Mouse (Mus musculus) left cerebral cortex, adult 2 months (tissue): ENCODE measurements at regions not wholly inside any gene's neighbourhood (a gene's known extent, or its start where the extent isn't known, plus 50 kb on each side); places are given as distances from the start of the nearest gene placed in this dataset.

Experiments used
- DNase-seq, 2 experiments: peaks; one replicate each; pipeline ENCODE4 v3.0.0; 2021 to 2022; ENCODE audit warnings: low spot score in 2 of 2, mixed read lengths in 1 of 2; ENCODE audit errors: extremely low spot score in 1 of 2
- H3K27ac ChIP-seq: fragments of 200-600 bp; 2 replicates; pipeline ENCODE4 v1.8.1; 2022
- H3K4me3 ChIP-seq: fragments of 200-600 bp; 2 replicates; pipeline ENCODE4 v1.8.1; 2022
- CTCF ChIP-seq: fragments of 200-600 bp; IDR thresholded peaks from 2 replicates; pipeline ENCODE4 v1.8.1; 2022; ENCODE audit warnings: antibody characterized with exemption, mild to moderate bottlenecking, moderate library complexity
- intact Hi-C: fragments of 180-260 bp; cut with DNase I; formaldehyde crosslinking; loops from one replicate; pipeline ENCODE4 v1.15.1; 2025

DNA sequence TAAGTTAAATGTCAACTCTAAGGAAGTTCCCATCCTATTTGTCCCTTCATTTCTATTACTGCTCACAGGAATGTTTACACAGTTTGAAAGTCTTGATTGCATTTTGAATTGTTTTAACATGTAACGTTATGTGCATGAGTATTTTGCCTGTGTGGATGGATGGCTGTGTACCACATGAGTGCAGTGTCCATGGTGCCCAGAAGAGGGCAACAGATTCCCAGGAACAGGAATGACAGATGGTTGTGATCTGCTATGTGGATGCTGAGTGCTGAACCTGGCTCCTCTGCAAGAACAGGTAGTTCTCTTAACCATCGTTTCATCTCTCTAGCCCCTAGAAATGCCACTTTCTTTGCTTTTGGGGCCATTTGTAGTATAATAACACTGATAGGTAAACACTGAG lies 597.9 kb upstream of the Zwint start:
- no peak; the same call in 1 of the 2 replicates for TF ChIP-seq CTCF
- Histone ChIP-seq H3K27ac (no peak overlapping the region), H3K4me3 (no peak overlapping the region)
- intact Hi-C loops: no loop called here
- no peak for DNase-seq

- no peak for DNase-seq
- no peak overlapping the region for H3K4me3 ChIP-seq
- no peak for TF ChIP-seq CTCF
- intact Hi-C loops: no loop called here
- H3K27ac ChIP-seq: no peak overlapping the region
Observed at GRCm38 (mm10) chr10:72071185-72071718, 583.4 kb upstream of the Zwint start.

- Histone ChIP-seq H3K27ac (no peak overlapping the region), H3K4me3 (no peak overlapping the region)
- intact Hi-C loops: no loop called here
- DNase-seq: no peak
- TF ChIP-seq CTCF: no peak
Observed at GRCm38 (mm10) chr10:72078363-72078762, 576.3 kb upstream of the Zwint start.

- intact Hi-C loops: no loop called here
Observed at GRCm38 (mm10) chr10:72096951-72097350, 557.7 kb upstream of the Zwint start.

DNA sequence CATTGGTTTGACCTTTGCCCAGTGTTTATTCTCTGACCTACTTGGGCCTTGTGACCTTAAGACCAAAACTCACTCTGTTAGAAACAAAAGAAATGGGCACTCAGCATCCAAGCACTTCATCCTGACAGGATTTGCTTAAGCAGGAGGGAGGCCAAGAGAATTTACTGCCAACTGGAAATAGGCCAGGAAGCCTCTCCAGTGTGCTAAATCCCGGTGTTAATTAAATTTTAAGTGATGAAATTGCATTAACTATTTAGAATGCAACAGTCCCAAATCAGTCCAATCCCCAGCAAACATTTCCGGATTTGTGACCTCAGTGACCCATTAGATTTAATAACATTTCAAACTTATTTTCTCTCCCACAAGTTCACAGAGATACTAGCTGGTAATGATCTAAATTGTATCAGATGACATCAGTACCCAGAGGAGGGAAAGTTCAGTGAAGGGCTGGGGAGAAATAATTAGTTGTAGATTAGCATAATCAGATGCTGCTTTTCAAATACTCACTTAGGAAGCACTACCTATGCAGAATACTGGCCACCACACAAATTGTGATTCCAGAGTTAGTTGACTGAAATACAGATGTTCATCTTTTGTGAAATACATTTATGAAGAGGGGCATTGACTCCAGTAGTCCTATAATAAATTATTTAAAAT lies 555.4 kb upstream of the Zwint start:
- H3K27ac ChIP-seq: no peak overlapping the region
- no peak overlapping the region for H3K4me3 ChIP-seq
- DNase-seq: peak in 1 of 2 experiments; percentile 9
- no peak for TF ChIP-seq CTCF
- intact Hi-C loops: no loop called here

More at GRCm38 (mm10) chr10:72096951-72097350, 557.7 kb upstream of the Zwint start:
- no peak for DNase-seq
- Histone ChIP-seq H3K4me3 (no peak overlapping the region), H3K27ac (no peak overlapping the region)
- TF ChIP-seq CTCF: no peak

DNA sequence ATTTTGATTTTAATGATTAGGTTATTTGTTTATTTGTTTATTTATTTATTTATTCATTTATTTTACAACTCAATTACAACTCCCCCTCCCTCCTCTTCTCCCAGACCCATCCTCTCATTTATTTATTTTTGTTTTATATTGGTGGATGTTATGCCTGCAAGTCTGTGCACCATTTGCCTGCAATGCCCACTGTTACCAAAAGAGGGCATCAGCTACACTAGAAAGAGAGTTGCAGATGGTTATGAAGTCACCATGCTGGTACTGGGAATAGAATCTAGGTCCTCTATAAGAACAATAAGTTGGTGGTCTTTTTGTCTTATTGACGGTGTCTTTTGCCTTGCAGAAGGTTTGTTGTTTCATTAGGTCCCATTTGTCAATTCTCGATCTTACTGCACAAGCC lies 535.2 kb upstream of the Zwint start:
- DNase-seq: no peak
- Histone ChIP-seq H3K27ac (no peak overlapping the region), H3K4me3 (no peak overlapping the region)
- TF ChIP-seq CTCF: no peak; the same call in 1 of the 2 replicates
- intact Hi-C loops: no loop called here

- Histone ChIP-seq H3K4me3 (no peak overlapping the region), H3K27ac (no peak overlapping the region)
- TF ChIP-seq CTCF: no peak
- no peak for DNase-seq
- intact Hi-C loops: no loop called here
Observed at GRCm38 (mm10) chr10:72132407-72132806, 522.2 kb upstream of the Zwint start.
